Mouse (Mus musculus): ENCODE data around the gene Sla2. TPM values are rescaled to one million over a fixed set of nuclear protein-coding genes. Genes with fewer than 3 reads are reported as not detected.
"Not testable (repeated sequence)": the region's sequence is repeated elsewhere in the genome, so short reads cannot be mapped to it uniquely, and the experiment has no call there.

Gene Sla2
- polyA plus RNA-seq, 1 experiment from 2014 or later = 0.11 TPM

GRCm38 (mm10) chr2:156905931-156906330, 18.9 kb upstream of the Sla2 start:
- not testable (repeated sequence) for H3K27ac ChIP-seq (ENCODE audit: low read depth, low read length); H3K9me3 ChIP-seq (replicated peaks; ENCODE audit: control insufficient read depth, low read length); ATAC-seq; H3K36me3 ChIP-seq (ENCODE audit: control insufficient read depth, insufficient read depth, low read length); H3K4me2 ChIP-seq (ENCODE audit: low read length); DNase-seq (ENCODE audit: low spot score); H3K9ac ChIP-seq (ENCODE audit: low read length); H3K4me1 ChIP-seq (ENCODE audit: control insufficient read depth, insufficient read depth, low read length); H3K4me3 ChIP-seq (ENCODE audit: low read depth, low read length); H3K27me3 ChIP-seq (replicated peaks; ENCODE audit: control insufficient read depth, insufficient read depth, low read length)
- WGBS = 43% methylated on average over 4 of the region's 4 CpGs

GRCm38 (mm10) chr2:156904976-156905717, 18.2 kb upstream of the Sla2 start:
- no peaks in the 10 kb centered on the region for H3K27me3 ChIP-seq (replicated peaks; ENCODE audit: control insufficient read depth, insufficient read depth, low read length)
- H3K9me3 ChIP-seq (replicated peaks; ENCODE audit: control insufficient read depth, low read length) = no peaks in the 10 kb centered on the region
- DNase-seq (ENCODE audit: low spot score) (peak; percentile 71), ATAC-seq (no peak)
- no peak overlapping the region for H3K27ac ChIP-seq (ENCODE audit: low read depth, low read length)
- no peaks in the 10 kb centered on the region for H3K36me3 ChIP-seq (ENCODE audit: control insufficient read depth, insufficient read depth, low read length)
- no peak overlapping the region for H3K9ac ChIP-seq (ENCODE audit: low read length)
- H3K4me3 ChIP-seq (ENCODE audit: low read depth, low read length) = no peak overlapping the region
- no peaks in the 10 kb centered on the region for H3K4me1 ChIP-seq (ENCODE audit: control insufficient read depth, insufficient read depth, low read length)
- no peak overlapping the region for H3K4me2 ChIP-seq (ENCODE audit: low read length)
- 31% methylated on average over 6 of the region's 6 CpGs for WGBS

- H3K4me3 ChIP-seq (ENCODE audit: low read depth, low read length) = no peak overlapping the region
- no peaks in the 10 kb centered on the region for H3K9me3 ChIP-seq (replicated peaks; ENCODE audit: control insufficient read depth, low read length)
- H3K9ac ChIP-seq (ENCODE audit: low read length) = no peak overlapping the region
- ATAC-seq (no peak), DNase-seq (ENCODE audit: low spot score) (no peak)
- WGBS = 36% methylated on average over 2 of the region's 2 CpGs
- no peak overlapping the region for H3K27ac ChIP-seq (ENCODE audit: low read depth, low read length)
- H3K4me1 ChIP-seq (ENCODE audit: control insufficient read depth, insufficient read depth, low read length) = no peaks in the 10 kb centered on the region
- no peak overlapping the region for H3K4me2 ChIP-seq (ENCODE audit: low read length)
- no peaks in the 10 kb centered on the region for H3K36me3 ChIP-seq (ENCODE audit: control insufficient read depth, insufficient read depth, low read length)
- no peaks in the 10 kb centered on the region for H3K27me3 ChIP-seq (replicated peaks; ENCODE audit: control insufficient read depth, insufficient read depth, low read length)
These were observed 16.4 kb upstream of the Sla2 start for GRCm38 (mm10) chr2:156903367-156903766.

GRCm38 (mm10) chr2:156902411-156902810, 15.4 kb upstream of the Sla2 start:
- H3K4me1 ChIP-seq (ENCODE audit: control insufficient read depth, insufficient read depth, low read length); ATAC-seq; H3K27ac ChIP-seq (ENCODE audit: low read depth, low read length); H3K9me3 ChIP-seq (replicated peaks; ENCODE audit: control insufficient read depth, low read length); DNase-seq (ENCODE audit: low spot score); H3K36me3 ChIP-seq (ENCODE audit: control insufficient read depth, insufficient read depth, low read length); H3K9ac ChIP-seq (ENCODE audit: low read length); H3K4me3 ChIP-seq (ENCODE audit: low read depth, low read length); H3K27me3 ChIP-seq (replicated peaks; ENCODE audit: control insufficient read depth, insufficient read depth, low read length); H3K4me2 ChIP-seq (ENCODE audit: low read length): not testable (repeated sequence)
- 73% methylated on average over 4 of the region's 4 CpGs for WGBS

GRCm38 (mm10) chr2:156901883-156902282, 14.9 kb upstream of the Sla2 start:
- Histone ChIP-seq H3K4me3 (ENCODE audit: low read depth, low read length) (no peak overlapping the region), H3K4me2 (ENCODE audit: low read length) (no peak overlapping the region), H3K36me3 (ENCODE audit: control insufficient read depth, insufficient read depth, low read length) (no peaks in the 10 kb centered on the region), H3K27me3 (replicated peaks; ENCODE audit: control insufficient read depth, insufficient read depth, low read length) (no peaks in the 10 kb centered on the region), H3K4me1 (ENCODE audit: control insufficient read depth, insufficient read depth, low read length) (no peaks in the 10 kb centered on the region), H3K27ac (ENCODE audit: low read depth, low read length) (no peak overlapping the region), H3K9me3 (replicated peaks; ENCODE audit: control insufficient read depth, low read length) (no peaks in the 10 kb centered on the region), H3K9ac (ENCODE audit: low read length) (no peak overlapping the region)
- WGBS = 86% methylated on average over 6 of the region's 6 CpGs
- ATAC-seq = no peak
- DNase-seq (ENCODE audit: low spot score) = no peak

- no peak overlapping the region for H3K9ac ChIP-seq (ENCODE audit: low read length)
- H3K9me3 ChIP-seq (replicated peaks; ENCODE audit: control insufficient read depth, low read length) = no peaks in the 10 kb centered on the region
- no peaks in the 10 kb centered on the region for H3K4me1 ChIP-seq (ENCODE audit: control insufficient read depth, insufficient read depth, low read length)
- no peak for DNase-seq (ENCODE audit: low spot score)
- H3K4me2 ChIP-seq (ENCODE audit: low read length) = no peak overlapping the region
- no peaks in the 10 kb centered on the region for H3K36me3 ChIP-seq (ENCODE audit: control insufficient read depth, insufficient read depth, low read length)
- H3K27me3 ChIP-seq (replicated peaks; ENCODE audit: control insufficient read depth, insufficient read depth, low read length) = no peaks in the 10 kb centered on the region
- 79% methylated on average over 2 of the region's 2 CpGs for WGBS
- H3K4me3 ChIP-seq (ENCODE audit: low read depth, low read length) = no peak overlapping the region
- no peak for ATAC-seq
- no peak overlapping the region for H3K27ac ChIP-seq (ENCODE audit: low read depth, low read length)
These were observed 14.4 kb upstream of the Sla2 start for GRCm38 (mm10) chr2:156901344-156901743.

- H3K27ac ChIP-seq (ENCODE audit: low read depth, low read length) = no peak overlapping the region
- DNase-seq (ENCODE audit: low spot score) (no peak), ATAC-seq (no peak)
- WGBS = 88% methylated on average over 4 of the region's 4 CpGs
- H3K4me1 ChIP-seq (ENCODE audit: control insufficient read depth, insufficient read depth, low read length) = no peaks in the 10 kb centered on the region
- no peak overlapping the region for H3K4me2 ChIP-seq (ENCODE audit: low read length)
- no peaks in the 10 kb centered on the region for H3K9me3 ChIP-seq (replicated peaks; ENCODE audit: control insufficient read depth, low read length)
- no peak overlapping the region for H3K9ac ChIP-seq (ENCODE audit: low read length)
- no peaks in the 10 kb centered on the region for H3K27me3 ChIP-seq (replicated peaks; ENCODE audit: control insufficient read depth, insufficient read depth, low read length)
- no peak overlapping the region for H3K4me3 ChIP-seq (ENCODE audit: low read depth, low read length)
- no peaks in the 10 kb centered on the region for H3K36me3 ChIP-seq (ENCODE audit: control insufficient read depth, insufficient read depth, low read length)
These were observed 12.2 kb upstream of the Sla2 start for GRCm38 (mm10) chr2:156899184-156899583.

GRCm38 (mm10) chr2:156898374-156898773, 11.4 kb upstream of the Sla2 start:
- DNase-seq (ENCODE audit: low spot score) (no peak), ATAC-seq (no peak)
- no peaks in the 10 kb centered on the region for H3K9me3 ChIP-seq (replicated peaks; ENCODE audit: control insufficient read depth, low read length)
- no peak overlapping the region for H3K4me3 ChIP-seq (ENCODE audit: low read depth, low read length)
- 73% methylated on average over 4 of the region's 4 CpGs for WGBS
- no peaks in the 10 kb centered on the region for H3K36me3 ChIP-seq (ENCODE audit: control insufficient read depth, insufficient read depth, low read length)
- no peak overlapping the region for H3K9ac ChIP-seq (ENCODE audit: low read length)
- H3K27ac ChIP-seq (ENCODE audit: low read depth, low read length) = no peak overlapping the region
- H3K4me1 ChIP-seq (ENCODE audit: control insufficient read depth, insufficient read depth, low read length) = no peaks in the 10 kb centered on the region
- H3K27me3 ChIP-seq (replicated peaks; ENCODE audit: control insufficient read depth, insufficient read depth, low read length) = no peaks in the 10 kb centered on the region
- no peak overlapping the region for H3K4me2 ChIP-seq (ENCODE audit: low read length)

- H3K4me2 ChIP-seq (ENCODE audit: low read length) = no peak overlapping the region
- no peak for ATAC-seq
These were observed 10.0 kb upstream of the Sla2 start for GRCm38 (mm10) chr2:156897034-156897433.

More at GRCm38 (mm10) chr2:156897034-156897433, 10.0 kb upstream of the Sla2 start:
- no peaks in the 10 kb centered on the region for H3K27me3 ChIP-seq (replicated peaks; ENCODE audit: control insufficient read depth, insufficient read depth, low read length)
- H3K27ac ChIP-seq (ENCODE audit: low read depth, low read length) = no peak overlapping the region
- no peak overlapping the region for H3K9ac ChIP-seq (ENCODE audit: low read length)
- DNase-seq (ENCODE audit: low spot score) = no peak
- no peak overlapping the region for H3K4me3 ChIP-seq (ENCODE audit: low read depth, low read length)
- WGBS = 84% methylated on average over 9 of the region's 9 CpGs
- H3K4me1 ChIP-seq (ENCODE audit: control insufficient read depth, insufficient read depth, low read length) = no peaks in the 10 kb centered on the region
- no peaks in the 10 kb centered on the region for H3K9me3 ChIP-seq (replicated peaks; ENCODE audit: control insufficient read depth, low read length)
- H3K36me3 ChIP-seq (ENCODE audit: control insufficient read depth, insufficient read depth, low read length) = no peaks in the 10 kb centered on the region

Measured in forebrain, embryonic 14.5 days (tissue).